Mouse (Mus musculus): ENCODE measurements around the gene Tomm70a.

Gene Tomm70a

DNA sequence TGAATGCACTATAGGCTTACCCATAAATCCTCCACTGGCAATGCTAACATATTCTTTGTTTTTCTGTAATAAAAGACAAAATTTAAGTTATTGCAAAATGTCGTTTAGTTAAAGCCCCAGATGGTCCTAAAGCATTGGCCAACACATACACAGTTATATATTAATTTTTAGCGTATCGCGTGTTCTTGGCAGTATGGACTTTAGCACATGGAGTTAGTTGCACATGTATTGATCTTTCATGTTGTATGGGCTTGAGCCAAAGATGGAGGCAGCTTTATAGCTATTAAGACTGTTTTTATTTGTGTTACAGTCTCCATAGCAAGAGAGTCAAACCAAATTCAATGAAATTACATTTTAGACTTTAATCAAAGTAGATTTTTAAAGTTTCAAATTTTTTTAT, 65.1 kb downstream of the Tomm70a start:
- in situ Hi-C loops (cut with MboI, MseI): loop anchor here (25.0 kb wide), 1 partner anchor 274 kb away; no protein-coding TSS in a partner anchor

DNA sequence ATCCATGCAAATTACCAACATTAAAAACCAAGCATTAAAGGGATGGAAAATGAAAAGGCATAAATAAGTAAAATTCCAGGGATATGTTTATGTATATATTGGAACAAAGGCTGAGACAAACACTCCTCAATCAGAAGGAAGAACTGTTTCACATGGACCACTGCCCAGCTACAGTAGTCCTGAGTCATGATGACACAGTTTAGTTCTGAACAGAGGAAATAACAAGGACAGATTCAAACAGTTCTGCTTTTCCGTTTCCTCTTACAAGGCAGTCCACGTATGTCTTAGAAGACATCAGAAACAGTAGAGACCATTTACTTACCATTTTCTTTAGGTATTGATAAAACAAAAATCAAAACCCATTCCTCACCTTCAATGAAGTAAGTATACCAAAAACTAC, 68.0 kb downstream of the Tomm70a start:
- in situ Hi-C loops (cut with MboI, MseI): loop anchor here (25.0 kb wide), 1 partner anchor 277 kb away; no protein-coding TSS in a partner anchor

DNA sequence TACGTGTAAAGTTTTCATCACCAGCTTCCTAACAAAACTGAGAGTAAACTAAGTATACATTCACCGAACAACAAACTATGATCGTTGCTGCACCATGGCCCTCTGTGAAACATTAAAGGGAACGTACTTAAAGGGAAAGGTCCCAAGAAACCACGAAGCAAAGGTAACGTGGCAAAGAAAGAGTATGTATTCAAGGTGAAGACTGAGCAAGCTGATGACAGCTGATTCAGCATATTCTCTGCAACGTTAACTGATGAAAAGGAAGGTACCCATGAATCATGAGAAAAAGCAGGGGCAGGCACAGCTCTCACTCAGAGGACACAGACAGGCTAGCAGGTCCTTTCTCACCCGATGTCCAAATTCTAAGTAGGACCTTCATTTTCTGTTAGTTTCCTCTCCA, 68.9 kb downstream of the Tomm70a start:
- in situ Hi-C loops (cut with MboI, MseI): loop anchor here (25.0 kb wide), 1 partner anchor 278 kb away; no protein-coding TSS in a partner anchor

DNA sequence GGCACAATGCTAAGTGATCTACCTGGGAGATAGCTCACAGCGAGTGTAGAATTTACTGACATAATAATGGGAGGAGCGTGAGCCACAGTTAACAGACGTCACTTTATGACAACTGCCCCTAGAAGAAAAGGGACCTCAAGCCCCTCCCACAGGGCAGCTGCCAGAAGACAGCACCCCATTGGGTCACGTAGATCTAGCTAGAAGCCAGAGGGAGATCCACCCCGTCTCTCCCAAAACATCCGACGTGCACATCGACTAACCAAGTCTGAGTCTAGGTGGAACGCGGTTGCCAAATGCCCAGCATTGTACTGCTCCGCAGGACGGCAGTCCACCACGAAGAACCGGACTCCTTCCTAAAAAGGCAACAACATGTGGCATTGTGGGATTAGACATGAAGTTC, 69.7 kb downstream of the Tomm70a start:
- in situ Hi-C loops (cut with MboI, MseI): loop anchor here (25.0 kb wide), 1 partner anchor 279 kb away; no protein-coding TSS in a partner anchor

DNA sequence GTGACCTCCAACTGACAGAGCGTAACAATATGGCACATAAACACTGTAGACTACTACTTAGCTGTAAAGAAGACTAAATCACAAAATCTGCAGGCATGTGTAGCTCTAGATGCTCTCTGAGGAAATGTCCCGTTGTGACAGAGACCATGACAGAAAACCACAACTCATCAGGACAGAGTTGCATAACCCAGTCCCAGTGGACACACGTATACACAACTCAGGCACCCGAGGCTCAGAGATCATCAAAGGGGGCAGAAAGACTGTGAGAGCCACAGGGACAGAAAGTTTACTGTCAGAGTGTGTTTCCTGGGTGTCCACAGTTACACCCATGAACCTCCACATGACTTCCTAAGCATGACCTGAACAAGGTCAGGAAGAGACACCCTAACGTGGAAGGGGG, 75.1 kb downstream of the Tomm70a start:
- in situ Hi-C loops (cut with MboI, MseI): loop anchor here (25.0 kb wide), 1 partner anchor 284 kb away; no protein-coding TSS in a partner anchor

DNA sequence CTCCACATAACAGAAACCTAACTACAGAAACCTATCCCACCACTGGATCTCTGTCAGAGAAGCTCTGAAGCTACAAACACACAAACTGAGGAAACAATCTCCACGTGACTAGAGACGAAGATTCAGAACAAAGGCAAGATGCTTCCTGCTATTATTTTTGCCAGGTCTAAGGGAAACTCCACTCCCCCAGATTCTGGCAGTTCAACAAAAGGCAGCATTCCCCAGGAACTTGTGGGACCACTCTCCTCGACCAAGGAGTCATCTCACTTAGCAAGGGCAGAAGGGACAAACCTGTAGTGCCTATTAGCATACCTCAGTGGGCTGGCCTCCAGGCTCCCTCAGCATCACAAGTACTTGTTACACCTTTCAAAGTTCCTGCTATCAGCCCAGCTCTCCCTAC, 75.8 kb downstream of the Tomm70a start:
- in situ Hi-C loops (cut with MboI, MseI): loop anchor here (25.0 kb wide), 1 partner anchor 285 kb away; no protein-coding TSS in a partner anchor

All from T-helper 1 cell (primary cell).